Mouse (Mus musculus) Patski (cell line): ENCODE measurements around the gene Lca5. TPM values are rescaled to one million over a fixed set of nuclear protein-coding genes. Genes with fewer than 3 reads are reported as not detected.

Experiments
- ATAC-seq: fragments of 100-300 bp; one replicate; pipeline ENCODE4 v1.8.0; 2021
- CTCF ChIA-PET: fragments of 350-600 bp; sonication (Branson Sonifier 250); formaldehyde crosslinking; loops from one replicate; lab custom pipeline; 2022; ENCODE audit warnings: inconsistent platforms; lab: Charles Lee
- POLR2A ChIA-PET: fragments of 350-600 bp; sonication (Branson Sonifier 250); formaldehyde crosslinking; loops from one replicate; lab custom pipeline; 2022; ENCODE audit warnings: antibody characterized with exemption, inconsistent platforms; lab: Charles Lee
- DNase-seq: peaks from one replicate; pipeline ENCODE4 v3.0.0-alpha.2; 2011; ENCODE audit warnings: low read depth, low spot score
- H3K27me3 ChIP-seq: fragments of 371-371 bp; one replicate; pipeline ENCODE4 v1.5.1; 2021
- CTCF ChIP-seq: fragments of 100-300 bp; IDR thresholded peaks from one replicate; pipeline ENCODE4 v1.5.1; 2021
- in situ Hi-C: fragments of 300-500 bp; cut with MboI; formaldehyde crosslinking; loops from 3 replicates; pipeline ENCODE4 v1.11.1; 2018; ENCODE audit warnings: low pct_unique_long_range_greater_than_20kb, mixed read lengths
- polyA plus RNA-seq: library from polyadenylated mRNA; unstranded; gene quantifications from one replicate; pipeline ENCODE4 v1.2.3, GENCODE M21; 2021

The Lca5 gene
- polyA plus RNA-seq, 1 experiment from 2014 or later: 5.0 TPM

DNA sequence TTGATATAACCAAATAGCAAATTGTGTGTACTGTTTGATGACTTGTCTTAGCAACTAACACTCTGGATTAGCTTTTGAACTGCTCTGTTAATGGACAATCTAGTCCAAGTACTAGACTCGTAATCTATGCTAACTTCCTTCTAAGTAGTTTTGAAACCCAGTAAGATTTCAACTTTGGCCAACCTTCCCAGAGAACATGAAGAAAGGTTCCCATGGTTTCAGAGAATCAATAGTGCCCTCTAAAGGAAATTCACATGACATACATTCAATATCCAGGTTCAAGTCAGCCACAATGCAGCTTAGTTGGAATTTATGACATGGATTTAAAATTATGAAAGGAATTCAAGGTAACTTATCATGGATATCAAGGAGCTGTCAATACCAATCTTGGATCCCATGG, 70.0 kb downstream of the Lca5 start:
- in situ Hi-C loops: loop anchor here (25.0 kb wide), 1 partner anchor 384 kb away; the partner anchor contains the start of gene Phip
- no peak for DNase-seq

DNA sequence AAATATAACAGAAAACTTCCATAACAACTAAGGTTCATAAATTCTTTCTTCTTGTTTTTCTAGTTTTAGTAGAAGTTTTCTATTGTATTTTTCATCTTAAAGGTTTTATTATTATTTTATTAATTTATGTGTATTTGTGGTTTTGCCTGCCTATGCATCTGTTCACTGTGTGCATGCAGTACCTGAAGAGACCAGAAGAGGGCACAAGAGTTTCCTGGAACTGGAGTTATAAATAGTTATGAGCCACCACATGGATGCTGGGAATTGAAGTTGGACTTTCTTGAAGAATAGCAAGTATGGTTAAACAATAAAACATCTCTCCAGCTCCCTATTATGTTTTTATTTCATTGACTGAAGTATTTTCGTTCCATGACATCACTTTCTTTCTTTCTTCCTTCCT, 72.7 kb downstream of the Lca5 start:
- ATAC-seq (no peak), DNase-seq (no peak)
- H3K27me3 ChIP-seq: peaks cover 3% of the 10 kb centered on the region
- TF ChIP-seq CTCF: peak; percentile 69
- in situ Hi-C loops: loop anchor here (25.0 kb wide), 1 partner anchor 381 kb away; the partner anchor contains the start of gene Phip
- POLR2A ChIA-PET: no interaction called here
- CTCF ChIA-PET: no interaction called here

More for the DNA sequence above, 70.0 kb downstream of the Lca5 start:
- TF ChIP-seq CTCF: peak; percentile 52
- H3K27me3 ChIP-seq: peaks cover 3% of the 10 kb centered on the region
- POLR2A ChIA-PET: no interaction called here
- ATAC-seq: no peak
- CTCF ChIA-PET: interaction anchor here (0.8 to 1.4 kb wide), 6 partner anchors 10 to 515 kb away, joined by 3 to 5 read pairs (median 4); no protein-coding TSS in a partner anchor

DNA sequence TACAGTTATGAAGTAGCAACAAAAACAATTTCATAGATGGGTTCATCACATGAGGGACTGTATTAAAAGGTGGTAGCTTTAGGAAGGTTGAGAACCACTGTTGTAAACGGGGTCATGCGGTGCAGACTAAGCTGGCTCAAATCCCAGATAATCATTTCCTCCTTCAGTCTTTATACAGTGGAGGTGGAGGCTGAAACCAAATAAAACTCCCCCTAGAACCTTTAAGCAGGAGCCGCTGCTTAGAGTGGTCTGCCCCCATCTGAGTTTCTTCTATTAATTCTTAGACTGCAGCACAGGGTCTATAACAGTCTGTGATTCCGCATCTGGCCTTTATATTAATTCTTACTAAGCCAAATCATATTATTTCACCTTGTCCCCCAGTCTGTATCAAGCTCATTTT, 85.1 kb downstream of the Lca5 start:
- no peak for TF ChIP-seq CTCF

DNA sequence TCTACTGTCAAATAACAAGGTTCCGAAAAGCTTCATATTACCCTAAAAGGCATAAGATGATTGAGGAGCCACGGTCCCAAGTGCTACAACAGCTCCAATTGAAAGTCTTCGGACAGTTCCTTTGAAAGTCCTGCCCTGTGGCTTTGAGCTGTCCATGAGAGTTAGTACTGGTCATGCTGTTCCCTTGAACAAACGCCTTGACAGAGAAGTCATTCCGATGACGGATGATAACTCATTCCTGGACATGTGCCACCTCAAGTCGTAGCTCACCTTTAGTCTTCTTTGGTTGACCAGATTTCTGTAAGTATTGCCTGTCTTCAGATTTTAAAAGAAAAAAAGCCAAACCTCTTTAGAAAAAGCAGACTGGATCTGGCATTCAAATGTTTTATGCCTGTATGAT, 87.6 kb downstream of the Lca5 start:
- ChIA-PET POLR2A (no interaction called here), CTCF (interaction anchor here (1.9 kb wide), 1 partner anchor 18 kb away, joined by 4 read pairs; no protein-coding TSS in a partner anchor)
- ATAC-seq: no peak
- no peaks in the 10 kb centered on the region for H3K27me3 ChIP-seq
- TF ChIP-seq CTCF: no peak
- in situ Hi-C loops: loop anchor here (25.0 kb wide), 1 partner anchor 366 kb away; the partner anchor contains the start of gene Phip
- no peak for DNase-seq

More for the DNA sequence above, 85.1 kb downstream of the Lca5 start:
- DNase-seq (no peak), ATAC-seq (no peak)
- ChIA-PET POLR2A (interaction anchor here (0.6 kb wide), 1 partner anchor 330 kb away, joined by 3 read pairs; no protein-coding TSS in a partner anchor), CTCF (no interaction called here)
- no peaks in the 10 kb centered on the region for H3K27me3 ChIP-seq
- in situ Hi-C loops: loop anchor here (25.0 kb wide), 1 partner anchor 369 kb away; the partner anchor contains the start of gene Phip

DNA sequence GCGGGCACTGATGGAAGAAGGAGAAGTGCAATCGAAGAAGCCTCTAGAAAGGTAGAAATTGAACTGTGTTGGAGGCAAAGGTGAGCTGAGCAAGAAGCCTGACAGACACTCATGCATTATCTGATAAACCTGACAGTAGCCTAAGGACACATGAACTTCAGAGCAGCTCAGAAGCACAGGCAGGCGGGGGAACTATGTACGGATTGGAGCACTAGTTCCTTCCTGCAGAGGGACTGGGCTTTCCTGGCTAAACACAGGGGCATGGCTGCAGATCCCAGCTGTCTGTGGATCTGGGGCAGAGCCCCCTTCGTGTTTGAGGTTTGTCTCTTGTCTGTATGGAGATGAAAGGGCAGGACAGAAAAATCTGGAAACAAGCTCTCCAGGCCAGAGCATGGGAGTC, 89.8 kb downstream of the Lca5 start:
- no peak for ATAC-seq
- POLR2A ChIA-PET: no interaction called here

DNA sequence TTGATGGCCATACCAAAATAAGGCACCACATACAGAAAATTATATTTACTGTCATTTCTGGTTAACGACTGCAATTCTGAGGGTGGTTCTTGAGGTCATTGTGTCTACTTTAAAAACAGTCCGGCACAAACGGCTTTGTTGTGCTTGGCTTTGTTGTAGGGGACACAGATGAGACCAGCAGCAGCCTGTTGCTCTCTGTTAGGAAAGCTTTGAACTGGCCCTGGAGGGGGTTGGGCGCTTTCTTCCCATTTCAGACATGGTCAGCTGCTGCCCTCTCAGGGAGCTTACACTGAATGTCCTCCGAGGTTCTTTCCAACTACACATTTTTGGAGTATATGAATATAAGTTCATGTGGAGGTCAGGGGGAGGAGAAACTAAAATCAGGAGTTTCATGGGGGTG, 90.3 kb downstream of the Lca5 start:
- POLR2A ChIA-PET: no interaction called here

More for the DNA sequence above, 89.8 kb downstream of the Lca5 start:
- in situ Hi-C loops: loop anchor here (25.0 kb wide), 1 partner anchor 364 kb away; the partner anchor contains the start of gene Phip
- TF ChIP-seq CTCF: no peak
- CTCF ChIA-PET: interaction anchor here (0.8 kb wide), 1 partner anchor 20 kb away, joined by 3 read pairs; no protein-coding TSS in a partner anchor
- H3K27me3 ChIP-seq: no peaks in the 10 kb centered on the region
- no peak for DNase-seq

DNA sequence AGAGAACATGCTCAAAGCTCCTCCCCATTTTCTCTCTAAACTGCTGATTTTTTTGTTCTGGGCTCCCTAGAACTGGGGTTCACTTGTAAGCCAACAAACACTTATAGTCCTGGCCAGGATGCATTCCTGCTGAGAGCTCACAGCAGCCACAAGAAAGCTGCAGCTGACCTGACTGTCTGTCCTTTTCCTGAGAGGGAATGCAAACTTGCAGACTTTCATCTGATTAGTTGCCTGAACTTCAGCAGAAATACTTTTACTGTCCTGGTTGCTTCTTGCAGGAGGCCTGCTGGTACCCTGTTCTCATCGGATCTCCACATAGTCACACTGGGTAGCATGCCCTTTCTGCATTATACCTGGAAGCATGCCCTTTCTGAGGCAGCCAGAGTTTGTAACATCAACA, 91.0 kb downstream of the Lca5 start:
- POLR2A ChIA-PET: no interaction called here
- in situ Hi-C loops: loop anchor here (25.0 kb wide), 1 partner anchor 363 kb away; the partner anchor contains the start of gene Phip
- CTCF ChIA-PET: interaction anchor here (1.4 kb wide), 2 partner anchors 9 to 11 kb away, joined by 5 to 6 read pairs; no protein-coding TSS in a partner anchor
- TF ChIP-seq CTCF: no peak
- ATAC-seq: no peak
- no peaks in the 10 kb centered on the region for H3K27me3 ChIP-seq
- DNase-seq: no peak

More for the DNA sequence above, 90.3 kb downstream of the Lca5 start:
- DNase-seq (no peak), ATAC-seq (no peak)
- no peaks in the 10 kb centered on the region for H3K27me3 ChIP-seq
- TF ChIP-seq CTCF: peak; percentile 19
- in situ Hi-C loops: loop anchor here (25.0 kb wide), 1 partner anchor 363 kb away; the partner anchor contains the start of gene Phip
- CTCF ChIA-PET: interaction anchor here (0.8 to 1.4 kb wide), 2 partner anchors 8 to 21 kb away, joined by 3 to 6 read pairs; no protein-coding TSS in a partner anchor

DNA sequence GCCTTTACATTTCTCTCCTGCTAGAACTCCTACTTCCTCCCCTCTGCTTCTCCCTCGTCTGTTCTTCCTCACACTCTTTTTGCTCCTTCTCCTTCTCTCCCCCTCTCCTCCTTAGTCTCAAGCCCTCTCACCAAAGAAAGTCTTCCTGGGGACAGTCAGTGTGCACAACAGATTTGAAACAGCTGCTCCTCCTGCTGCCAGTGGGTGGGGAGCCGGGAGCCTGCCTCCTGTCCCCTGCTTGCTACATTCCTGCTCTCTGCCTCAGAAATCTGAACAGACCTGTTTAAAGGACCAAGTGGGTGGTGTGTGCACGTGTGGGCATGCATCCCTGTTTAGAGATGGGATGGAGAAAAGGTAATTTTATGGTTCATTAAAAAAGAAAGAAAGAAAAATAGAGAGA, 91.4 kb downstream of the Lca5 start:
- DNase-seq (no peak), ATAC-seq (no peak)
- TF ChIP-seq CTCF: no peak
- POLR2A ChIA-PET: no interaction called here
- CTCF ChIA-PET: interaction anchor here (1.1 to 1.4 kb wide), 3 partner anchors 9 to 38 kb away, joined by 3 to 6 read pairs (median 5); no protein-coding TSS in a partner anchor
- H3K27me3 ChIP-seq: no peaks in the 10 kb centered on the region
- in situ Hi-C loops: no loop called here

DNA sequence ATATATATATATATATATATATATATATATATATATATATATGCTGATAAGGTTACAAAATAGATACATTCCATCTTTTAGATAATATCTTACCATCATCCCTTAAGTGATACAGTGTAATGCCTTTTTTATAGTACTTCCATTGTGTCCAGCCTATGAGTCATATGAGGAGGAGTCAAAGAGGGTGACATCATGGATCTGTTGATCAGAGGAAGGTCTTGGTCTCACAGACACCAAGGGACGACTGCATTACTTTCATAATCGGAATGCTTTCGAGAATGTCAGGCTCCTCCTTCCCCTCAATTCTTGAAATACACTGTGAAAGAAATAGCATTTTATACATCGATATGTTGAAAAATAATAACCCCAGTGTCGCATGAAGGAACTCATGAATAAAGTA, 93.4 kb downstream of the Lca5 start:
- no peak for TF ChIP-seq CTCF
- H3K27me3 ChIP-seq: no peaks in the 10 kb centered on the region
- DNase-seq (no peak), ATAC-seq (no peak)
- in situ Hi-C loops: no loop called here
- ChIA-PET CTCF (no interaction called here), POLR2A (no interaction called here)

DNA sequence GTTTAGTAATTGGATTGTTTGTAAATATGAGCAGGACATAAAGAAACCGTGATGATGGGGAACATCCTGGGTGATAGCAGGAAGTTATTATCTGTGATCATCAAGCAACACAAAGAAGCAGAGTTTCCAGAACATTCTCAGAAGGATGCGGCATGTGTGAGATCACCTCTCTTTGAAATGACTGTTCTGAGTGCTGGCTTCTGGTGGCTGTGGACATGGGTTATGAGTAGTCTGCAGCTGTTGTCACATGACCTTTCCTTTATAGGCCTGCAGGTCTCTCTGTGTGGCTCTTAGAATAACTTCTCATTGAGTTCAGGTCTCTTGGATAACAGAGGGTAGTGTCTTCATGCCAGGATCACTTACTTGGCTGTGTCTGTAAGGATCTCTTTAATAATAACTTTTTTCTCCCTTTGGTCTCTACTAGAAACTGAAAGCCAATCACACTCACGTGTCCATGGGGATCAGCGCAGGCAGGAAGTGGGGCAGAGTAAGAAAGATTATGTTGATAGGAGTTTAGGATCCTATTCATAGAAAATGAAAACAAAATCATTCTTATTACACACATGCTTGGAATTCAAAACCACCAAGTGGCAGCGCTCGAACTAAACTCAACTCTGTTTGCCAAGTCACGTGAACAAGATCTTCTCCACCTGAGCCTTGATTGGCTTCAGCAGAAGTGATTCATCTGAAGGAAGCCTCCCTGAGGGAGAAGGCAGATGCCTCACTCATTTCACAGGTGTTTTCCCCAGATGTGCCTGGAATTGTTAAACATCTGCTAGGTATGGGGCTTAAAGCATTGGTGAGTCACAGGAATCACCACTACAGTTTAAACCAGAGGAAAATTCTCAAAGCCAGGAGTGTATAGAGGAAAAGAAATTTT, 98.2 kb downstream of the Lca5 start:
- H3K27me3 ChIP-seq: no peaks in the 10 kb centered on the region
- peak; percentile 48 for DNase-seq
- no peak for TF ChIP-seq CTCF
- POLR2A ChIA-PET: no interaction called here
- in situ Hi-C loops: no loop called here
- peak; percentile 92 for ATAC-seq
- CTCF ChIA-PET: no interaction called here

Other genes with a start within 250 kb of the Lca5 start
- 5.2 TPM for gene Sh3bgrl2, start 107.2 kb upstream of the Lca5 start, polyA plus RNA-seq